Mouse (Mus musculus) olfactory bulb, adult 2 months (tissue): ENCODE data around the gene Nrxn3.

Experiments
- CTCF ChIP-seq: fragments of 200-500 bp; IDR thresholded peaks from 2 replicates; pipeline ENCODE4 v1.5.1; 2012; ENCODE audit warnings: low read depth, mild to moderate bottlenecking, low read length, moderate library complexity; ENCODE audit not compliant: insufficient read depth
- POLR2A ChIP-seq: fragments of 200-500 bp; IDR thresholded peaks from 2 replicates; pipeline ENCODE4 v1.6.1; 2012; ENCODE audit warnings: mild to moderate bottlenecking, low read depth, low read length, moderate library complexity; ENCODE audit not compliant: insufficient read depth

DNA sequence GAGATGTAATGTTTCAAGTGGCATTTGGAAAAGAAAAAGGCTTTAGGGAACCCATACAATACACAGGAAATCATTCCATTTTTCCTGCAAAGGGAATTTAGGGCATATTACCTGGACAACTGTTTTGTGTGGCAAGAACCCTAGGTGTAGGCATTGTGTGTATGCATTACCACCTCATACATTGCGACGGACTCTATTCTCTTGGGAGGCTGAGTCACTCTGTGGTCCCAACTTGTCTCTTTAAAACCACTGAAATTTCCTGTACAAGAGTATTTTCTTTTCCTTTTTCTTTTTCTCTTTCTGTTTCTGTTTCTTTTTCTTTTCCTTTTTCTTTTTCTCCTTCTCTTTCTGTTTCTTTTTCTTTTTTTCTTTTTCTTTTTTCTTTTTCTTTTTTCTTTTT lies 1042.5 kb downstream of the Nrxn3 start:
- TF ChIP-seq CTCF (no peak), POLR2A (no peak)
